Mouse (Mus musculus) forebrain, embryonic 12.5 days (tissue): ENCODE data around the gene Rsc1a1. TPM values are rescaled to one million over a fixed set of nuclear protein-coding genes. Genes with fewer than 3 reads are reported as not detected.

Experiments used
- ATAC-seq: fragments of 200-750 bp; cut with Nextera tagmentation; 2 replicates; pipeline ENCODE4 v1.8.0; 2017; ENCODE audit warnings: moderate TSS enrichment; ENCODE audit not compliant: low FRiP score
- H3K27ac ChIP-seq: fragments of 300-500 bp; sonication (generic); 2 replicates; pipeline ENCODE4 v1.5.1; 2016; ENCODE audit warnings: mild to moderate bottlenecking
- H3K27me3 ChIP-seq: fragments of 300-500 bp; sonication (generic); 2 replicates; pipeline ENCODE4 v1.6.1; 2016; ENCODE audit warnings: mild to moderate bottlenecking
- H3K36me3 ChIP-seq: fragments of 300-500 bp; sonication (generic); replicated peaks from 2 replicates; pipeline ENCODE4 v1.6.1; 2016; ENCODE audit warnings: mild to moderate bottlenecking
- H3K4me1 ChIP-seq: fragments of 300-500 bp; sonication (generic); 2 replicates; pipeline ENCODE4 v1.6.1; 2016
- H3K4me2 ChIP-seq: fragments of 300-500 bp; sonication (generic); 2 replicates; pipeline ENCODE4 v1.6.1; 2016; ENCODE audit warnings: mild to moderate bottlenecking, moderate library complexity
- H3K4me3 ChIP-seq: fragments of 300-500 bp; sonication (generic); replicated peaks from 2 replicates; pipeline ENCODE4 v1.5.1; 2016; ENCODE audit warnings: mild to moderate bottlenecking
- H3K9ac ChIP-seq: fragments of 300-500 bp; sonication (generic); 2 replicates; pipeline ENCODE4 v1.6.1; 2016; ENCODE audit warnings: mild to moderate bottlenecking
- H3K9me3 ChIP-seq: fragments of 300-500 bp; sonication (generic); 2 replicates; pipeline ENCODE4 v1.6.1; 2016
- WGBS: fragments of 180-500 bp; shearing (Covaris S2); methylation state at CpG from one replicate; pipeline ENCODE4 v1.1.7; 2016; 5-methylcytosine and 5-hydroxymethylcytosine counted together
- polyA plus RNA-seq: library from polyadenylated mRNA; unstranded; fragments of >200 nt; fragmentation: Nextera tagmentation; extraction: Ambion mirVana; gene quantifications from 2 replicates; pipeline ENCODE4 v1.2.1, GENCODE M21; 2016

The Rsc1a1 gene
- polyA plus RNA-seq, 1 experiment from 2014 or later, result 1.0 TPM

DNA sequence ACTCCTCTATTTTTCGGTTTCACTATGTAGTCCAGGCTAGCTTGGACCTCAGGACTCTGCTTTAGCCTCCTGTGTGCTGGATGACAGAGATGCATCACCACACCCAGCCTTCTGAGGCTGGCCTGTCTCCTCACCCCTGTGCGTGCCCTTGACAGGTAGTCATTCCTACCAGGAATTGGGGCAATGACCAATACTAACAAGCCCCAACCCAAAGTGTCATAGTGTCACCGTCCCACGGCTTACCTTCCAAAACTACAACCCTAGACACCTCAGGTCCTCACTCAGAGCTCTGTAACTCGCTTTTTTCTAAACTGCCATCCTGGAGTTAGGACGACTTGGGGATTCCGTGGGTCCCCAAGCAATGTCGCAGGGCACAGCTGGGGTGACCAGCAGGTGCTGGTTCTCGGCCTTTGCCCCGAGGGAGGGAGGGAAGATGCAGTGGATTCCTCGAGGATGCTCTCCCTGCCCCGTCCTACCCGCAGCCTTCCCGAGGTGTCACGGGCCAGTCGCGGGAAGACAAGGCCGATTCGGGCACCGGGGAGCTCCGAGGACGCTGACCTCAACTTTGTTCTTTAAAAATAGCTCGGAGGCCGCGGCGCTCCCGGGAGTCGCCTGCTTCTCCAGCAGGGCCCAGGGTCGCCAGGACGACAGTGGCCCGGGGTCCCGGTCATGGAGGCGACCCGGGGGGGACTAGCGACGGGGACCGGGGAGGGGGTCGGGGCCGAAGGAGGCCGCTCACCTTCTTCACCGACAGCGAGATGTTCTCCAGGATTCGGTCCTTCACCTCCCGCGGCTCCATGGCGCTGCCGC lies 22.1 kb downstream of the Rsc1a1 start:
- peaks cover 11% of the 10 kb centered on the region for H3K36me3 ChIP-seq
- peak overlapping the region; percentile 76 for H3K4me3 ChIP-seq
- ATAC-seq, result peak; percentile 40; the same call in 1 of the 2 replicates
- 4% methylated on average over 39 of the region's 47 CpGs for WGBS
- peaks cover 16% of the 10 kb centered on the region for H3K4me1 ChIP-seq
- H3K9me3 ChIP-seq, result no peaks in the 10 kb centered on the region
- H3K27me3 ChIP-seq, result no peaks in the 10 kb centered on the region
- H3K9ac ChIP-seq, result peak overlapping the region; percentile 82
- peak overlapping the region; percentile 59; the same call in 1 of the 2 replicates for H3K27ac ChIP-seq
- H3K4me2 ChIP-seq, result peak overlapping the region; percentile 85

DNA sequence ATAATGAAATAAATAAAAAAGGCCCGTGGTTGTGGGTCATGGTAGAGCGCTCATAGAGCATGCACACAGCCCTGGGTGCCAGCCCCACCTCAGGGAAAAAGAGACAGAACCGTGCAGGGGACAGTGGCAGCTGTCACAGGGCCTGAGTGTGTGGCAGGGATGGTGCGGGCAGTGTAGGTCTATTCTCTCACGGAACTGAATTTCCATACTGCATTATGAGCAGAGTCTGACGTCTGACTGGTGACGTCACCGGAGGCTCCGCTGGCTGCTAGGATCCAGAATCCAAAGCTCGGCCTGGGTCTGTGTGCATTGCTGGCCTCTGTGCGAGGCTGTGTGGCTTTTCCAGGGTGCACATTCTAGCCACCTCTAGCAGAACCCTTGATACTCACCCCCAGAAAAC lies 24.5 kb downstream of the Rsc1a1 start:
- H3K4me2 ChIP-seq, result no peak overlapping the region
- WGBS, result 85% methylated on average over 11 of the region's 11 CpGs
- no peak overlapping the region for H3K27ac ChIP-seq
- H3K27me3 ChIP-seq, result no peaks in the 10 kb centered on the region
- no peaks in the 10 kb centered on the region for H3K9me3 ChIP-seq
- peaks cover 15% of the 10 kb centered on the region for H3K36me3 ChIP-seq
- H3K4me1 ChIP-seq, result peaks cover 19% of the 10 kb centered on the region
- ATAC-seq, result no peak
- H3K4me3 ChIP-seq, result no peak overlapping the region
- 0 out of 2 replicates have a peak overlapping the region, but pooled peaks have one; percentile 12 for H3K9ac ChIP-seq

DNA sequence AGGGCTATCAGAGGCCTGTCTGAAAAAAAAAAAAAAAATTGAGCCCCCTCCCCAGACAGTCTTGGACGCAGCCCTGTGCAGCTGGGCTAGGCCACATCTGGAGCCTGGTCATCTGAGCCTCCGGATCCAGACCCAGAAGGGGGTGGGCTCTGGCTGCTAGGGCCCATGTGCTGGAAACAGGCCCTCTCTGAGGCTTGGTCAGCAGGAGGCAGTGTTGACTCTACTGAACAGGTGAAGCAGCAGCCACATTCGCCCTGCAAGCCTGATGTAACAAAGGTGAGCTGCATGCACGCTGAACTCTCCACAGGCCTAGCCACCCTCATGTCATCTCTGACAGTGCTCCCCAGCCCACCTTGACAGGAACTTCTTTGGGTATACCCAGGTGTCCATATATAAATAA lies 25.7 kb downstream of the Rsc1a1 start:
- peaks cover 15% of the 10 kb centered on the region for H3K4me1 ChIP-seq
- no peaks in the 10 kb centered on the region for H3K27me3 ChIP-seq
- H3K27ac ChIP-seq, result no peak overlapping the region
- ATAC-seq, result no peak
- no peaks in the 10 kb centered on the region for H3K9me3 ChIP-seq
- no peak overlapping the region for H3K4me3 ChIP-seq
- H3K4me2 ChIP-seq, result no peak overlapping the region
- H3K9ac ChIP-seq, result no peak overlapping the region
- WGBS, result 59% methylated on average over 4 of the region's 4 CpGs
- peaks cover 17% of the 10 kb centered on the region for H3K36me3 ChIP-seq

DNA sequence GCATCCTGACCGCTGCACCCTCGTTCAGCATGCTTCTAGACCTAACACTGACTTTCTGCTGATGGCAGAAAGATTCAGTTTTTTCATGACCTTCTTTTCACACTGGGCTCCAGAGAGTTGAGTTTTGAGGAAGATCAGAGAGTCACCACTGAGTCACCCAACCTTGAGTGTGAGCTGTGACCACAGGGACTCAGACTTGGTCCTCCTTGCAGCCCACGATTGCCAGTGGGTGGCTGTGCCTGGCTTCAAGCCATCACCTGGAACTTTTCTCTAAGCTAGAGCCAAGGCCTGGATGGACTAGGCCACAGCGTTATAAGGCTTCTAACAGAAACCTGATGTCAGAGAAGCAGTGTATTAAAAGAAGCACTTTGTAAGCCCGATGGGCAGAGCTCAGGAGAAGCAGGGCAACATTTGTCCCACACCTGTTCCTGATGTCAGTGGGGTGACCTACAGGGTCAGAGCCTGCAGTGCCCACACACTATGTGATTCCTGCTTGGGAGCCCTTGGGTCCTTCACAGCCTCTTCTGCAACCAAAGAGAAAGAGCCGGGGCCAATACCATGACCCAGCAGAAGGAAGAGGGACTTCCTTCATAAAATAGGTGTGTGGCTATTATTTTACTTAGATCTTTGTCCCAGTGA lies 26.4 kb downstream of the Rsc1a1 start:
- H3K36me3 ChIP-seq, result peaks cover 21% of the 10 kb centered on the region
- 88% methylated on average over 6 of the region's 6 CpGs for WGBS

DNA sequence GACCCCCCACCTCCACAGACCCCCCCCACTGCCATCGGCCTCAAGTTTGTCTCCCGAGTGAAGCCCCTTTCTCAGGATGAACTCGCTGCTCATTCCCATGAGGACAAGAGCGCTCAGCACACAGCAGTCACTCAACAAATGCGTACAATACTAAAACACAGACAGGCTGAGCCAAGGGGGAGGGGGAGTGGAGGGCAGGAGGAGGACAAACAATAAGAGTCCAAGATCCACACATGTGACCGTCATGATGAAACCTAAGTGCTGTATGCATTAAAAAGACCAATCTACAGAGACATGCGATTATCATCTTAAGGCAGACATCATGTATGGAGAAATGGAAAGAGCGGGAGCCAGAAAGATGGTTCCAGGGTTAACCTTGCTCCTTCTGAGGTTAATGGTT lies 28.5 kb downstream of the Rsc1a1 start:
- Histone ChIP-seq H3K4me2 (no peak overlapping the region), H3K4me3 (no peak overlapping the region), H3K27ac (no peak overlapping the region), H3K9me3 (no peaks in the 10 kb centered on the region), H3K9ac (no peak overlapping the region), H3K36me3 (peaks cover 31% of the 10 kb centered on the region), H3K4me1 (0 out of 2 replicates have a peak, but pooled peaks cover 3% of the 10 kb centered on the region), H3K27me3 (no peaks in the 10 kb centered on the region)
- 86% methylated on average over 8 of the region's 8 CpGs for WGBS
- no peak for ATAC-seq

More for the DNA sequence above, 26.4 kb downstream of the Rsc1a1 start:
- H3K27ac ChIP-seq, result no peak overlapping the region
- H3K27me3 ChIP-seq, result no peaks in the 10 kb centered on the region
- H3K4me2 ChIP-seq, result no peak overlapping the region
- H3K4me3 ChIP-seq, result no peak overlapping the region
- peaks cover 10% of the 10 kb centered on the region for H3K4me1 ChIP-seq
- H3K9ac ChIP-seq, result no peak overlapping the region
- ATAC-seq, result no peak
- H3K9me3 ChIP-seq, result no peaks in the 10 kb centered on the region

DNA sequence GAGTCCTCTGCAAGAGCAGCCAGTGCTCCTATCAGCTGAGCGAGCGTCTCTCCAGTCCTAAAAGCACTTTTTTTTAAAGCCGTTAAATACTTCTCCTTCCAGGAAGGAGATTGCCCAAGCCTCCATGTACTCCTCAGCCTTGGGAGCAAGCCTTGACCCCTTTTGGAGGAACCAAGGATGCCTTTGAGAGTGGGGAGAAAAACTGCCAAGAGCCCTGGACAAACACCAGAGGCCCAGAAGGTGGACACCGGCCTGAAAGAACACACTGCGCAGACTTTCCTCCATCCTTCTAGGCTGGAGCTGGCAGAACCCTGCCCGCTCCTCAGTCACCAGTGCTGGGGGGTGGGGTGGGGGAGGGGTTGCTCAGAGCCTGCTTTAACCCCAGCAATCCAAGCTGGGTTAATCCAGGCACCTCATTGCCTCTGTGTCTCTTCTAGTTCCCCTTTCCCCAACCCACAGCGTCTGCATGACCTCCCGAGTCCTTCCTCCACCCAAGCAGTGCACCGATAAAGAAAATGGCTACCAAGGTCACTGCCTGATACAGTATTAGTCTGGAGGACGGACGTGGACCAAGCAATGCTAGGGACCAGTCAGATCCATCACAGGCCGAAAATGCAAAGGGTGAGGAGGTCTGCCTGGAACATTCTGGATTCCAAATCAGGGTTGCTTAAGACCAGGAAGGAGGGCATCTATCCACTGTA lies 29.3 kb downstream of the Rsc1a1 start:
- H3K9me3 ChIP-seq, result no peaks in the 10 kb centered on the region
- ATAC-seq, result no peak
- H3K36me3 ChIP-seq, result peaks cover 33% of the 10 kb centered on the region
- 91% methylated on average over 12 of the region's 12 CpGs for WGBS
- H3K27ac ChIP-seq, result no peak overlapping the region
- no peak overlapping the region for H3K9ac ChIP-seq
- H3K4me2 ChIP-seq, result no peak overlapping the region
- no peak overlapping the region for H3K4me3 ChIP-seq
- 0 out of 2 replicates have a peak, but pooled peaks cover 3% of the 10 kb centered on the region for H3K4me1 ChIP-seq
- no peaks in the 10 kb centered on the region for H3K27me3 ChIP-seq

DNA sequence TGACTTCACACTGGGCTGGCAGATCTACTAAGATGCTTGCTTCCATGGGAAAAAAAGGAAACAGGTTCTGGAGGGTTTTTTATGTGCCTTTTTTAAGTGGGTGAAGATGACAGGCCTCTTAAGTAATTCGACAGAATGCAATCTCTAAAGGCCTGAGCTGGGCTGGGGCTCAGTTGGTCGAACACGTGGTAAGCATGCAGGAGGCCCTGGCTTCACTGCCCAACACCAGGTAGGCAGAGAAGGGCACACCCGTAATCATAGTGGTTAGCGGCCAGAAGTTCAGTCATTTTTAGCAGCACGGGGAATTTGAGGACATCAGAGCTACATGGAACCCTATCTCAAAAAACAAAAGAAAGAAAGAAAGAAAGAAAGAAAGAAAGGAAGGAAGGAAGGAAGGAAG lies 30.9 kb downstream of the Rsc1a1 start:
- no peaks in the 10 kb centered on the region for H3K27me3 ChIP-seq
- no peak overlapping the region for H3K9ac ChIP-seq
- no peak for ATAC-seq
- WGBS, result 92% methylated on average over 6 of the region's 6 CpGs
- H3K4me3 ChIP-seq, result no peak overlapping the region
- no peaks in the 10 kb centered on the region for H3K9me3 ChIP-seq
- peaks cover 5% of the 10 kb centered on the region; the same call in 1 of the 2 replicates for H3K4me1 ChIP-seq
- H3K36me3 ChIP-seq, result peaks cover 26% of the 10 kb centered on the region
- H3K27ac ChIP-seq, result no peak overlapping the region
- no peak overlapping the region for H3K4me2 ChIP-seq

DNA sequence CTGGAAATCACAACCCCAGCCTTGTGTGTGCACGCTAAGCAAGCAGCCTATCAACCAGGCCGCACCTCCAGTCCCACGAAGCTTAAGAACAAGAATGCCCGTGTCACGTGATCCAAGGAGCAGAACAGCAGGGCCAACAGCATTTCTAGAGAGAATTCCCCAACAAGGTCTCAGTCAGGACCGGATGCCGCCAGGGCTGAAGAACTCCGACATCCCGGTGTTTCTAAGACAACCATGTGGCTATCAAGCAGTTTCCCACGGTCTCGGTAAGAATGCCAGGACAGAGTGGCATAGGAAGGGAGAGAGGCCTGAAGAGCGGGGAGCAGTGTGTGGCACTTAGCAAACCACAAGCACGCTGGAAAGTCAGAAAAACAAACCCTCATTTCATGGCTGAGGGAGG lies 31.6 kb downstream of the Rsc1a1 start:
- Histone ChIP-seq H3K9ac (no peak overlapping the region), H3K27ac (no peak overlapping the region), H3K9me3 (no peaks in the 10 kb centered on the region), H3K4me3 (no peak overlapping the region), H3K4me1 (peaks cover 12% of the 10 kb centered on the region; the same call in 1 of the 2 replicates), H3K4me2 (no peak overlapping the region), H3K36me3 (peaks cover 26% of the 10 kb centered on the region), H3K27me3 (no peaks in the 10 kb centered on the region)
- 94% methylated on average over 13 of the region's 13 CpGs for WGBS
- no peak for ATAC-seq

DNA sequence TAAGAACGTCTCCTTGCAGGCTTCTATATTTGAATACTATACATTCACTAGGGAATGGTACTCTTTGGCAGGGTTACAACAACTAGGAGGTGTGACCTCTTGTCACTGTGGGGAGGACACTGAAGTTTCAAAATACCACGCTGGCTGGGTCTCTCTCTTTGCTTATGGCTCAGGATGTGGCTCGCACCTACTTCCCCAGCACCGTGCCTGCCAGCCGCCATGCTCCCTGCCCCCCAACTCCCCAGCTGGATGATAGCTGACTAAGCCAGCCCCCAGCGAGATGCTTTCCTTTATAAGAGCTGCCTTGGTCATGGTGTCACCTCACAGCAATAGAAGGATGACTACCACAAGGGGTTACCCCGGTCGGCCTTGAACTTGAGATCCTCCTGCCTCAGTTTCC lies 32.4 kb downstream of the Rsc1a1 start:
- Histone ChIP-seq H3K4me1 (peaks cover 13% of the 10 kb centered on the region; the same call in 1 of the 2 replicates), H3K9me3 (no peaks in the 10 kb centered on the region), H3K36me3 (peaks cover 26% of the 10 kb centered on the region), H3K9ac (no peak overlapping the region), H3K27ac (no peak overlapping the region), H3K4me2 (no peak overlapping the region), H3K4me3 (no peak overlapping the region), H3K27me3 (no peaks in the 10 kb centered on the region)
- 93% methylated on average over 8 of the region's 8 CpGs for WGBS
- no peak for ATAC-seq

DNA sequence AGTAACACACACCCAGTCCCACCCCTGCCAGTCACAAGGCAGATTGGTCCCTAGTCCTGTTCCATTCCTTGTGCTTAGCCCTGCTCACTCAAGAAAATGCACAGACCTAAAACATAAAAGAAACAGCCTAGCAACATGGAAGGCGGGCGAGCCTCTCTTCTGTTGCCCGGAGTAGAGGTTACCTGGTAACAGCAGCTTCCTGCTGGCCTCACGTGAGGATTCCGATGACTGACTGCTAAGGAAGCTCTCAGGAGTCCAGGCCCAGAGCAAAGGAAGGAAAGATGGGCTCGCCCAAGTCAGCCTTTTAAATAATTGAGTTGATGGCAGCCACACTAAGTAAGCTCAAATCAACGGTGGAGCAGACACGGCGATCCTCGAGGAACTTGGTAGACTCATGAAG lies 33.5 kb downstream of the Rsc1a1 start:
- WGBS, result 91% methylated on average over 10 of the region's 10 CpGs
- Histone ChIP-seq H3K27ac (no peak overlapping the region; the same call in 1 of the 2 replicates), H3K4me1 (peaks cover 10% of the 10 kb centered on the region; the same call in 1 of the 2 replicates), H3K27me3 (no peaks in the 10 kb centered on the region), H3K36me3 (peaks cover 23% of the 10 kb centered on the region), H3K4me2 (no peak overlapping the region), H3K9me3 (no peaks in the 10 kb centered on the region), H3K9ac (no peak overlapping the region), H3K4me3 (no peak overlapping the region)
- ATAC-seq, result no peak

DNA sequence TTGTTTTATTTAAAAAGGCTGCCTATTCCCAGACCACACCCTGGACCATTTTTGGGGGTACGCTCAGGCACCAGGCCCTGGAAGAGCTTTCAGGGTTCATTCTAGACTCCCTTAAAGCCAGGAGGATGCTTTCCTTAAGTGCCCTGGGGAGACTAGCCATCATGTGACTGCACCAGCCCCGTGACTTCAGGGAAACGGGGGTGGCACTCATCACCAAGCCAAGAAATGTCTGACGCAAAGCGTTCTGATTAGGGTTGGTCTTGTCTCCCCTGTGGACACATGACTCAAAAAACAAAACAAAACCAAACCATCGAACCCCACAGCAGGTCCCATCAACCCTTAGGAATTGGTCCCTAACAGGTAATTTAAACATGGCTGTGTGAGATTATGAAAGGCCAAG lies 34.1 kb downstream of the Rsc1a1 start:
- Histone ChIP-seq H3K4me3 (no peak overlapping the region), H3K9me3 (no peaks in the 10 kb centered on the region), H3K9ac (no peak overlapping the region), H3K27me3 (no peaks in the 10 kb centered on the region), H3K27ac (no peak overlapping the region), H3K4me1 (peaks cover 10% of the 10 kb centered on the region; the same call in 1 of the 2 replicates), H3K36me3 (peaks cover 25% of the 10 kb centered on the region), H3K4me2 (no peak overlapping the region)
- WGBS, result 96% methylated on average over 6 of the region's 6 CpGs
- ATAC-seq, result no peak

DNA sequence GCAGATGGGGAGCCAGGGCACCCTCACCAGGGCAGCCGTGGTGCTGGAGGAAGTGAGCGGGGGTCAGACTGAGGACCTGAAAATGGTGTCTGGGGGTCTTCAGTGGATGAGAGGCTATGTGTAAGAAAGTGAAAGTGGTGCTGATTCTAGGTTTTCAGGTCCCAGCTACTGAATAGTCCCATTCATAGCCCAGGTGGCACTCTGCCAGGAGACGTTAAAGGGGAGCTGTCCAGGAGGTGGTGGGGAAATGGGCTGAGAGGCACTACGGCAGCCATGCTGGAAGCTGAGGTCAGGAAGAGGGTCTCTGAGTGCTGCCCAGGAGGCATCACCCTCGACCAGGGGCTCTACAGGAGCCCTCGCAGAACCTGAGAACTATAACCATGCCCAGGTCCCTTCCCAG lies 36.2 kb downstream of the Rsc1a1 start:
- H3K9me3 ChIP-seq, result no peaks in the 10 kb centered on the region
- no peak overlapping the region for H3K4me2 ChIP-seq
- H3K4me1 ChIP-seq, result peaks cover 10% of the 10 kb centered on the region; the same call in 1 of the 2 replicates
- 80% methylated on average over 6 of the region's 6 CpGs for WGBS
- no peaks in the 10 kb centered on the region for H3K27me3 ChIP-seq
- H3K9ac ChIP-seq, result no peak overlapping the region
- peaks cover 22% of the 10 kb centered on the region for H3K36me3 ChIP-seq
- ATAC-seq, result no peak
- no peak overlapping the region for H3K4me3 ChIP-seq
- H3K27ac ChIP-seq, result peak overlapping the region; percentile 48; the same call in 1 of the 2 replicates
